Mouse (Mus musculus): ENCODE data around the gene Stim1. TPM values are rescaled to one million over a fixed set of nuclear protein-coding genes. Genes with fewer than 3 reads are reported as not detected.
"Not testable (repeated sequence)": the region's sequence is repeated elsewhere in the genome, so short reads cannot be mapped to it uniquely, and the experiment has no call there.

The Stim1 gene
- total RNA-seq, 2 experiments from 2014 or later, result 156 to 196 TPM

GRCm38 (mm10) chr7:102253631-102254030, 14.0 kb upstream of the Stim1 start:
- DNase-seq, result no peak
- H3K27ac ChIP-seq, result no peak overlapping the region
- intact Hi-C loops (cut with DNase I), result loop anchor here (5.0 kb wide), 1 partner anchor 41 kb away; the partner anchor contains the start of genes Nup98 and Pgap2
- TF ChIP-seq CTCF (IDR thresholded peaks at IDR 0.05), result no peak
- H3K4me3 ChIP-seq, result no peak overlapping the region

GRCm38 (mm10) chr7:102255954-102256353, 11.7 kb upstream of the Stim1 start, which contains the start of gene Rhog:
Gene Rhog, minus strand, starts transcription at chr7:102256054.
- no peak for TF ChIP-seq CTCF (IDR thresholded peaks at IDR 0.05)
- Histone ChIP-seq H3K27ac (no peak within 1 kb of the TSS), H3K4me3 (no peak within 1 kb of the TSS)
- intact Hi-C loops (cut with DNase I), result no loop called here
- DNase-seq, result no peak

GRCm38 (mm10) chr7:102256636-102257035, 11.0 kb upstream of the Stim1 start:
- Histone ChIP-seq H3K4me3 (no peak overlapping the region), H3K27ac (no peak overlapping the region)
- intact Hi-C loops (cut with DNase I), result no loop called here
- DNase-seq, result no peak
- TF ChIP-seq CTCF (IDR thresholded peaks at IDR 0.05), result no peak

GRCm38 (mm10) chr7:102258189-102258588, 9.4 kb upstream of the Stim1 start:
- H3K27ac ChIP-seq, result peak overlapping the region; percentile 56
- peak; percentile 68 for TF ChIP-seq CTCF (IDR thresholded peaks at IDR 0.05)
- no peak overlapping the region for H3K4me3 ChIP-seq
- intact Hi-C loops (cut with DNase I), result loop anchor here (1.0 kb wide), 1 partner anchor 159 kb away; no protein-coding TSS in a partner anchor
- DNase-seq, result peak; percentile 89

- H3K27ac ChIP-seq, result peak overlapping the region; percentile 56
- no peak overlapping the region for H3K4me3 ChIP-seq
- TF ChIP-seq CTCF (IDR thresholded peaks at IDR 0.05), result no peak
- intact Hi-C loops (cut with DNase I), result loop anchor here (1.0 kb wide), 1 partner anchor 159 kb away; no protein-coding TSS in a partner anchor
- no peak for DNase-seq
Measured at GRCm38 (mm10) chr7:102258753-102259152, 8.9 kb upstream of the Stim1 start.

GRCm38 (mm10) chr7:102259716-102260479, 7.7 kb upstream of the Stim1 start:
- no peak for TF ChIP-seq CTCF (IDR thresholded peaks at IDR 0.05)
- Histone ChIP-seq H3K4me3 (no peak overlapping the region), H3K27ac (no peak overlapping the region)
- no peak for DNase-seq
- intact Hi-C loops (cut with DNase I), result no loop called here

- no peak for DNase-seq
- intact Hi-C loops (cut with DNase I), result no loop called here
- Histone ChIP-seq H3K4me3 (no peak overlapping the region), H3K27ac (no peak overlapping the region)
- TF ChIP-seq CTCF (IDR thresholded peaks at IDR 0.05), result no peak
Measured at GRCm38 (mm10) chr7:102260518-102260917, 7.1 kb upstream of the Stim1 start.

- Histone ChIP-seq H3K27ac (no peak overlapping the region), H3K4me3 (no peak overlapping the region)
- intact Hi-C loops (cut with DNase I), result no loop called here
- DNase-seq, result no peak
- no peak for TF ChIP-seq CTCF (IDR thresholded peaks at IDR 0.05)
Measured at GRCm38 (mm10) chr7:102263020-102263419, 4.6 kb upstream of the Stim1 start.

GRCm38 (mm10) chr7:102266021-102266400, 1.6 kb upstream of the Stim1 start:
- H3K27ac ChIP-seq, result peak overlapping the region; percentile 99
- not testable (repeated sequence) for DNase-seq, H3K4me3 ChIP-seq
- intact Hi-C loops (cut with DNase I), result loop anchor here (5.0 kb wide), 1 partner anchor 101 kb away; no protein-coding TSS in a partner anchor

- Histone ChIP-seq H3K4me3 (peak overlapping the region; percentile 95), H3K27ac (peak overlapping the region; percentile 99)
- no peak for TF ChIP-seq CTCF (IDR thresholded peaks at IDR 0.05)
- peak; percentile 52 for DNase-seq
- intact Hi-C loops (cut with DNase I), result loop anchor here (1.0 to 5.0 kb wide), 2 partner anchors 101 to 151 kb away; no protein-coding TSS in a partner anchor
Measured at GRCm38 (mm10) chr7:102266401-102267042, 1.1 kb upstream of the Stim1 start.

- peak; percentile 96 for DNase-seq
Measured at GRCm38 (mm10) chr7:102267113-102267579, 460 bp upstream of the Stim1 start.

GRCm38 (mm10) chr7:102268395-102268748, 766 bp downstream of the Stim1 start:
- intact Hi-C loops (cut with DNase I), result loop anchor here (5.0 kb wide), 1 partner anchor 99 kb away; no protein-coding TSS in a partner anchor
- no peak for DNase-seq
- peak overlapping the region; percentile 95 for H3K4me3 ChIP-seq
- no peak for TF ChIP-seq CTCF (IDR thresholded peaks at IDR 0.05)
- H3K27ac ChIP-seq, result peak overlapping the region; percentile 99

More at GRCm38 (mm10) chr7:102267113-102267579, 460 bp upstream of the Stim1 start:
- Histone ChIP-seq H3K27ac (peak overlapping the region; percentile 99), H3K4me3 (peak overlapping the region; percentile 95)
- intact Hi-C loops (cut with DNase I), result loop anchor here (1.0 to 5.0 kb wide), 2 partner anchors 100 to 150 kb away; no protein-coding TSS in a partner anchor
- TF ChIP-seq CTCF (IDR thresholded peaks at IDR 0.05), result peak; percentile 97

Data from gastrocnemius, adult 2 months (tissue).